Mouse (Mus musculus) kidney, postnatal 0 days (tissue): Measurements from ENCODE around the gene Cab39l. TPM values are rescaled to one million over a fixed set of nuclear protein-coding genes. Genes with fewer than 3 reads are reported as not detected.
"Not testable (repeated sequence)": the region's sequence is repeated elsewhere in the genome, so short reads cannot be mapped to it uniquely, and the experiment has no call there.

Experiments
- ATAC-seq: fragments of 200-750 bp; cut with Nextera tagmentation; replicated peaks from 2 replicates; pipeline ENCODE4 v1.8.0; 2017; ENCODE audit warnings: low read depth, moderate number of reproducible peaks, moderate TSS enrichment, moderate library complexity; ENCODE audit not compliant: low FRiP score
- DNase-seq: peaks from one replicate; pipeline ENCODE4 v3.0.0-alpha.2; 2016; ENCODE audit warnings: low spot score
- H3K27ac ChIP-seq: fragments of 300-500 bp; sonication (generic); 2 replicates; pipeline ENCODE4 v1.5.1; 2014; ENCODE audit warnings: mild to moderate bottlenecking
- H3K27me3 ChIP-seq: fragments of 300-500 bp; sonication (generic); 2 replicates; pipeline ENCODE4 v1.6.1; 2014; ENCODE audit warnings: low read length, mixed read lengths; ENCODE audit not compliant: insufficient read depth
- H3K36me3 ChIP-seq: fragments of 300-500 bp; sonication (generic); 2 replicates; pipeline ENCODE4 v1.6.1; 2014; ENCODE audit warnings: low read length, mixed read lengths; ENCODE audit not compliant: insufficient read depth
- H3K4me1 ChIP-seq: fragments of 300-500 bp; sonication (generic); replicated peaks from 2 replicates; pipeline ENCODE4 v1.6.1; 2014; ENCODE audit warnings: antibody characterized with exemption, low read length, mixed read lengths; ENCODE audit not compliant: insufficient read depth
- H3K4me2 ChIP-seq: fragments of 300-500 bp; sonication (generic); 2 replicates; pipeline ENCODE4 v1.6.1; 2014; ENCODE audit warnings: mild to moderate bottlenecking, low read length, moderate library complexity, mixed read lengths
- H3K4me3 ChIP-seq: fragments of 300-500 bp; sonication (generic); replicated peaks from 2 replicates; pipeline ENCODE4 v1.5.1; 2014; ENCODE audit warnings: low read depth, low read length
- H3K9ac ChIP-seq: fragments of 300-500 bp; sonication (generic); 2 replicates; pipeline ENCODE4 v1.6.1; 2014; ENCODE audit warnings: low read depth, low read length
- H3K9me3 ChIP-seq: fragments of 300-500 bp; sonication (generic); replicated peaks from 2 replicates; pipeline ENCODE4 v1.6.1; 2016; ENCODE audit warnings: low read length, inconsistent platforms, mixed read lengths
- CTCF ChIP-seq: IDR thresholded peaks from 2 replicates; pipeline ENCODE4 v1.5.1; 2016; ENCODE audit warnings: antibody characterized with exemption, low read depth, mild to moderate bottlenecking, moderate library complexity
- WGBS: fragments of 180-500 bp; shearing (Covaris S2); extraction: QIAGEN DNeasy Blood & Tissue Kit; methylation state at CpG from one replicate; pipeline ENCODE4 v1.1.7; 2014; 5-methylcytosine and 5-hydroxymethylcytosine counted together
- polyA plus RNA-seq: library from polyadenylated mRNA; unstranded; fragments of >200 nt; fragmentation: Nextera tagmentation; extraction: Ambion mirVana; gene quantifications from 2 replicates; pipeline ENCODE4 v1.2.1, GENCODE M21; 2015

Cab39l gene
- polyA plus RNA-seq, 1 experiment from 2014 or later = 60.7 TPM

GRCm38 (mm10) chr14:59604002-59604645 lies 163.4 kb downstream of the Cab39l start:
- no peak overlapping the region for H3K4me2 ChIP-seq
- peak; percentile 68 for TF ChIP-seq CTCF
- no peak overlapping the region for H3K4me3 ChIP-seq
- no peaks in the 10 kb centered on the region for H3K36me3 ChIP-seq
- no peaks in the 10 kb centered on the region for H3K4me1 ChIP-seq
- WGBS = 62% methylated on average over 5 of the region's 5 CpGs
- ATAC-seq = no peak
- no peaks in the 10 kb centered on the region for H3K9me3 ChIP-seq
- DNase-seq = peak; percentile 56
- no peak overlapping the region for H3K9ac ChIP-seq
- no peak overlapping the region for H3K27ac ChIP-seq
- H3K27me3 ChIP-seq = no peaks in the 10 kb centered on the region

GRCm38 (mm10) chr14:59605671-59606353 lies 165.0 kb downstream of the Cab39l start:
- Histone ChIP-seq H3K4me3 (no peak overlapping the region), H3K9ac (no peak overlapping the region), H3K4me1 (no peaks in the 10 kb centered on the region), H3K27ac (no peak overlapping the region), H3K36me3 (no peaks in the 10 kb centered on the region), H3K27me3 (no peaks in the 10 kb centered on the region), H3K9me3 (no peaks in the 10 kb centered on the region), H3K4me2 (no peak overlapping the region)
- TF ChIP-seq CTCF = peak; percentile 81
- DNase-seq (peak; percentile 74), ATAC-seq (no peak)
- WGBS = 13% methylated on average over 5 of the region's 5 CpGs

GRCm38 (mm10) chr14:59607021-59607420 lies 166.2 kb downstream of the Cab39l start:
- WGBS = 32% methylated on average over 3 of the region's 3 CpGs
- no peak for DNase-seq
- no peak for ATAC-seq

GRCm38 (mm10) chr14:59612920-59613625 lies 172.3 kb downstream of the Cab39l start:
- H3K27me3 ChIP-seq = no peaks in the 10 kb centered on the region
- WGBS = 44% methylated on average over 14 of the region's 14 CpGs
- ATAC-seq (no peak), DNase-seq (peak; percentile 61)
- no peak overlapping the region for H3K4me2 ChIP-seq
- TF ChIP-seq CTCF = peak; percentile 70
- no peak overlapping the region for H3K9ac ChIP-seq
- H3K27ac ChIP-seq = no peak overlapping the region
- no peak overlapping the region for H3K4me3 ChIP-seq
- H3K4me1 ChIP-seq = no peaks in the 10 kb centered on the region
- no peaks in the 10 kb centered on the region for H3K9me3 ChIP-seq
- no peaks in the 10 kb centered on the region for H3K36me3 ChIP-seq

More at GRCm38 (mm10) chr14:59607021-59607420, 166.2 kb downstream of the Cab39l start:
- no peak overlapping the region for H3K4me2 ChIP-seq
- no peak overlapping the region for H3K4me3 ChIP-seq
- no peaks in the 10 kb centered on the region for H3K4me1 ChIP-seq
- H3K36me3 ChIP-seq = no peaks in the 10 kb centered on the region
- no peak overlapping the region for H3K27ac ChIP-seq
- no peak overlapping the region for H3K9ac ChIP-seq
- no peak for TF ChIP-seq CTCF
- H3K27me3 ChIP-seq = no peaks in the 10 kb centered on the region
- no peaks in the 10 kb centered on the region for H3K9me3 ChIP-seq

GRCm38 (mm10) chr14:59614149-59614548 lies 173.4 kb downstream of the Cab39l start:
- not testable (repeated sequence) for H3K4me1 ChIP-seq, H3K4me2 ChIP-seq, H3K9me3 ChIP-seq, DNase-seq, ATAC-seq, H3K36me3 ChIP-seq, H3K27me3 ChIP-seq, H3K9ac ChIP-seq, H3K4me3 ChIP-seq, H3K27ac ChIP-seq
- 74% methylated on average over 3 of the region's 3 CpGs for WGBS

GRCm38 (mm10) chr14:59616802-59617201 lies 176.0 kb downstream of the Cab39l start:
- H3K9ac ChIP-seq = no peak overlapping the region
- no peak for TF ChIP-seq CTCF
- no peaks in the 10 kb centered on the region for H3K9me3 ChIP-seq
- no peaks in the 10 kb centered on the region for H3K27me3 ChIP-seq
- no peaks in the 10 kb centered on the region for H3K36me3 ChIP-seq
- ATAC-seq = no peak
- H3K4me1 ChIP-seq = no peaks in the 10 kb centered on the region
- H3K4me2 ChIP-seq = no peak overlapping the region
- no peak for DNase-seq
- WGBS = 45% methylated on average over 7 of the region's 7 CpGs
- no peak overlapping the region for H3K4me3 ChIP-seq
- H3K27ac ChIP-seq = no peak overlapping the region
